Mouse (Mus musculus) limb, embryonic 11.5 days (tissue): ENCODE data around the gene Mapk8ip2. TPM values are rescaled to one million over a fixed set of nuclear protein-coding genes. Genes with fewer than 3 reads are reported as not detected.
"Not testable (repeated sequence)": the region's sequence is repeated elsewhere in the genome, so short reads cannot be mapped to it uniquely, and the experiment has no call there.

ENCODE experiments used
- ATAC-seq: fragments of 200-750 bp; cut with Nextera tagmentation; 2 replicates; pipeline ENCODE4 v1.8.0; 2017; ENCODE audit warnings: low read depth; ENCODE audit not compliant: insufficient number of reproducible peaks, low FRiP score, low TSS enrichment
- DNase-seq: peaks from one replicate; pipeline ENCODE4 v3.0.0-alpha.2; 2015; ENCODE audit warnings: low spot score
- H3K27ac ChIP-seq: fragments of 300-500 bp; sonication (generic); replicated peaks from 2 replicates; pipeline ENCODE4 v1.5.1; 2014; ENCODE audit warnings: low read depth, mild to moderate bottlenecking, low read length
- H3K27me3 ChIP-seq: fragments of 300-500 bp; sonication (generic); 2 replicates; pipeline ENCODE4 v1.6.1; 2014; ENCODE audit warnings: mild to moderate bottlenecking, low read length, mixed read lengths; ENCODE audit not compliant: control insufficient read depth, insufficient read depth
- H3K36me3 ChIP-seq: fragments of 300-500 bp; sonication (generic); 2 replicates; pipeline ENCODE4 v1.6.1; 2014; ENCODE audit warnings: mild to moderate bottlenecking, low read length, moderate library complexity, mixed read lengths; ENCODE audit not compliant: control insufficient read depth, insufficient read depth
- H3K4me1 ChIP-seq: fragments of 300-500 bp; sonication (generic); 2 replicates; pipeline ENCODE4 v1.6.1; 2014; ENCODE audit warnings: low read length, mixed read lengths; ENCODE audit not compliant: control insufficient read depth, insufficient read depth
- H3K4me2 ChIP-seq: fragments of 300-500 bp; sonication (generic); 2 replicates; pipeline ENCODE4 v1.6.1; 2014; ENCODE audit warnings: low read depth, mild to moderate bottlenecking, moderate library complexity; ENCODE audit not compliant: severe bottlenecking
- H3K4me3 ChIP-seq: fragments of 300-500 bp; sonication (generic); 2 replicates; pipeline ENCODE4 v1.5.1; 2014; ENCODE audit warnings: low read depth, low read length
- H3K9ac ChIP-seq: fragments of 300-500 bp; sonication (generic); 2 replicates; pipeline ENCODE4 v1.6.1; 2014; ENCODE audit warnings: mild to moderate bottlenecking, low read length
- H3K9me3 ChIP-seq: fragments of 300-500 bp; sonication (generic); 2 replicates; pipeline ENCODE4 v1.6.1; 2016; ENCODE audit warnings: low read length; ENCODE audit not compliant: control insufficient read depth
- WGBS: fragments of 180-500 bp; shearing (Covaris S2); extraction: QIAGEN DNeasy Blood & Tissue Kit; methylation state at CpG from one replicate; pipeline ENCODE4 v1.1.7; 2014; 5-methylcytosine and 5-hydroxymethylcytosine counted together
- polyA plus RNA-seq: library from polyadenylated mRNA; unstranded; fragments of >200 nt; fragmentation: Nextera tagmentation; extraction: Ambion mirVana; gene quantifications from 2 replicates; pipeline ENCODE4 v1.2.1, GENCODE M21; 2014

Gene Mapk8ip2
- polyA plus RNA-seq, 1 experiment from 2014 or later = 1.3 TPM

- Histone ChIP-seq H3K4me1 (peaks cover 9% of the 10 kb centered on the region), H3K4me2 (no peak overlapping the region), H3K9ac (no peak overlapping the region), H3K4me3 (no peak overlapping the region), H3K9me3 (no peaks in the 10 kb centered on the region), H3K36me3 (peaks cover 2% of the 10 kb centered on the region; the same call in 1 of the 2 replicates), H3K27ac (no peak overlapping the region), H3K27me3 (no peaks in the 10 kb centered on the region)
- 88% methylated on average over 10 of the region's 10 CpGs for WGBS
- ATAC-seq (no peak), DNase-seq (no peak)
Measured at GRCm38 (mm10) chr15:89426716-89427115, 27.0 kb upstream of the Mapk8ip2 start.

- WGBS = 83% methylated on average over 19 of the region's 19 CpGs
- DNase-seq (no peak), ATAC-seq (no peak)
- peak overlapping the region; percentile 53 for H3K4me3 ChIP-seq
- H3K9me3 ChIP-seq = no peaks in the 10 kb centered on the region
- H3K4me2 ChIP-seq = peak overlapping the region; percentile 91
- no peak overlapping the region for H3K9ac ChIP-seq
- H3K27ac ChIP-seq = no peak overlapping the region
- H3K27me3 ChIP-seq = no peaks in the 10 kb centered on the region
- peaks cover 9% of the 10 kb centered on the region for H3K4me1 ChIP-seq
- peaks cover 2% of the 10 kb centered on the region; the same call in 1 of the 2 replicates for H3K36me3 ChIP-seq
Measured at GRCm38 (mm10) chr15:89428136-89428790, 25.4 kb upstream of the Mapk8ip2 start.

DNA sequence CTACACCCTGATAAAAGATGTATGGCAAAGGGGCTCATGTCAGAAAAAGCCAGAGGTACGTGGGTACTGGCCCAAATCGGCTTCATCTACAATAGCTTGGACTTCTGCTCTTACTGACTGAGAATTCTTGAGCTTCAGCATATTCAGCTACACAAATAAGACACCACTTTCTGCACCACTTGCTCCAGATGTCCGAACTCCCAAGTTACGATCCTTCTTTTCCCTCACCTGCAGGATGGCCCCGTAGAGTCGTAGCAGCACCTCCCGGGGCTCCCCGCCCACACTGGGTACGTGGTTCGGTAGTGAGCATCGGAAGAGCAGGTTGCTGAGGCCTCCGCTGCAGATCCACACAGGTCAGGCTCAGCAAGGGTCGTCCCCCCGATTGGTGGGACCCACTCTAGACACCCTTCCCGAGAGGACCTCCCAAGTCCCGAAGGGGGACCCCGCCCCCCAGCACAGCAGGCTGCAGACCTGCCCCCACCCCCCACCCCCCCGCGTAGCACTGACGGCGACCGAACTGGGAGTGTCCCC lies 24.8 kb upstream of the Mapk8ip2 start:
- Histone ChIP-seq H3K9me3 (no peaks in the 10 kb centered on the region), H3K36me3 (peaks cover 2% of the 10 kb centered on the region; the same call in 1 of the 2 replicates), H3K4me3 (peak overlapping the region; percentile 53), H3K9ac (peak overlapping the region; percentile 54), H3K27me3 (no peaks in the 10 kb centered on the region), H3K27ac (no peak overlapping the region), H3K4me2 (peak overlapping the region; percentile 91), H3K4me1 (peaks cover 9% of the 10 kb centered on the region)
- ATAC-seq = peak; percentile 44; the same call in 1 of the 2 replicates
- 5% methylated on average over 22 of the region's 22 CpGs for WGBS
- no peak for DNase-seq

- H3K4me2 ChIP-seq = peak within 1 kb of the TSS; percentile 91
- 1% methylated on average over 63 of the region's 70 CpGs for WGBS
- DNase-seq = peak; percentile 90
- peak within 1 kb of the TSS; percentile 54 for H3K9ac ChIP-seq
- no peaks in the 10 kb centered on the region for H3K9me3 ChIP-seq
- H3K27ac ChIP-seq = peak within 1 kb of the TSS; percentile 80
- no peaks in the 10 kb centered on the region for H3K27me3 ChIP-seq
- peak within 1 kb of the TSS; percentile 53 for H3K4me3 ChIP-seq
- H3K4me1 ChIP-seq = peaks cover 9% of the 10 kb centered on the region
- ATAC-seq = peak; percentile 91
- peaks cover 2% of the 10 kb centered on the region; the same call in 1 of the 2 replicates for H3K36me3 ChIP-seq
Measured at GRCm38 (mm10) chr15:89429352-89430221, 24.1 kb upstream of the Mapk8ip2 start, which contains the start of the genes C730034F03Rik, Gm44502 and Chkb. TSS of gene C730034F03Rik (plus strand) at chr15:89429589. TSS of gene Gm44502 (minus strand) at chr15:89429696. TSS of gene Chkb (minus strand) at chr15:89429908.

DNA sequence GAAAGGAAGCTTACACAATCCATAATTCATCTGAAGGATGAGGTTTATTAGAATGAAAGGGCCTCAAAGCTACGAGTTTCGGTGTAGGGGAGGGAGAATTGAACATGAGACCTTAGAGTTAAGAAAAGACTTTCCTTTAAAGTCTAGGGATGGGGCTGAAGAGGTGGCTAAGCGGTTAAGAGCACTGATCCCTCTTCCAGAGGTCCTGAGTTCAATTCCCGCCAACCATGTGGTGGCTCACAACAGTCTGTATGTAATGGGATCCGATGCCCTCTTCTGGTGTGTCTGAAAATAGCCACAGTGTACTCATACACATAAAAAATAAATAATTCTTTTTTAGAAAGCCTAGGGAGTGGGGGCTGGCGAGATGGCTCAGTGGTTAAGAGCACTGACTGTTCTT lies 23.4 kb upstream of the Mapk8ip2 start:
- peaks cover 2% of the 10 kb centered on the region; the same call in 1 of the 2 replicates for H3K36me3 ChIP-seq
- WGBS = 54% methylated on average over 6 of the region's 6 CpGs
- peak overlapping the region; percentile 91 for H3K4me2 ChIP-seq
- DNase-seq (no peak), ATAC-seq (no peak)
- H3K4me1 ChIP-seq = peaks cover 9% of the 10 kb centered on the region
- peak overlapping the region; percentile 53 for H3K4me3 ChIP-seq
- no peaks in the 10 kb centered on the region for H3K9me3 ChIP-seq
- H3K9ac ChIP-seq = 0 out of 2 replicates have a peak overlapping the region, but pooled peaks have one; percentile 54
- H3K27me3 ChIP-seq = no peaks in the 10 kb centered on the region
- H3K27ac ChIP-seq = no peak overlapping the region

DNA sequence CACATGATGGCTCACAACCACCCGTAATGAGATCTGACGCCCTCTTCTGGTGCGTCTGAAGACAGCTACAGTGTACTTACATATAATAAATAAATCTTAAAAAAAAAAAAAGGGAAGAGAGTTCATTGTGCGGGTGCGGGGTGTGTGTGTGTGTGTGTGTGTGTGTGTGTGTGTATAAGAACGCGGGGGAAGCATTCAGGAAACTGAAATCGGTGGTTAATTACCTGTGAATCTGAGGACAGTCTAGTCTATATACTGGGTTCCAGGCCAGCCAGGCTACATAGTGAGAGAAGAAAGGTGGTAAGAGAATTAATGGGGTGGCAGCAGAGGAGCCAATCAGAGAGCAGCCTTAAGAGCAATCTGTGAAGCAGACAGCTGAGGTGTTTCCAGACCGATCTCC lies 22.9 kb upstream of the Mapk8ip2 start:
- H3K9me3 ChIP-seq, DNase-seq, ATAC-seq, H3K27ac ChIP-seq, H3K36me3 ChIP-seq, H3K4me3 ChIP-seq, H3K27me3 ChIP-seq, H3K4me2 ChIP-seq, H3K4me1 ChIP-seq, H3K9ac ChIP-seq: not testable (repeated sequence)
- 80% methylated on average over 7 of the region's 9 CpGs for WGBS

DNA sequence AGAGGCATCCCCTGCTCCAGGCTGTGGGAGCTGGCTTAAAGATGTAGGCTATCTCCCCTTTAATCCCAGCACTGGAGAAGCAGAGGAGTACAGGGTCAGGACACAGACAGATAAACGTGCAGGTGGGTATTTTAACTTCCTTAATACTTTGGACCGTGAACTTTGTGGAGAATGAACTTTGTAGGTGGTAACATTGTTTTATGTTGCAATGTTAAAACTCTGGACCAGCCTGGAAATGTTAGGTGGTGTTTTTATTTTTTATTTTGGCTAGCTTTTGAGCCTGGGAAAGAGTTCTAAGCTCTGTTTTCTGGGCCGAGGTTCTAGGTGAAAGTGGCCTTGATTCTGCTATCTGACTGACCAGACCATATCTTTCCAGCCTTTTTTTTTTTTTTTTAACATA lies 22.4 kb upstream of the Mapk8ip2 start:
- 0 out of 2 replicates have a peak, but pooled peaks cover 2% of the 10 kb centered on the region for H3K4me1 ChIP-seq
- no peak overlapping the region for H3K4me3 ChIP-seq
- H3K36me3 ChIP-seq = peaks cover 2% of the 10 kb centered on the region; the same call in 1 of the 2 replicates
- no peak overlapping the region for H3K4me2 ChIP-seq
- no peak overlapping the region for H3K9ac ChIP-seq
- no peak for DNase-seq
- H3K9me3 ChIP-seq = no peaks in the 10 kb centered on the region
- no peaks in the 10 kb centered on the region for H3K27me3 ChIP-seq
- 89% methylated on average over 3 of the region's 3 CpGs for WGBS
- ATAC-seq = no peak
- no peak overlapping the region for H3K27ac ChIP-seq

DNA sequence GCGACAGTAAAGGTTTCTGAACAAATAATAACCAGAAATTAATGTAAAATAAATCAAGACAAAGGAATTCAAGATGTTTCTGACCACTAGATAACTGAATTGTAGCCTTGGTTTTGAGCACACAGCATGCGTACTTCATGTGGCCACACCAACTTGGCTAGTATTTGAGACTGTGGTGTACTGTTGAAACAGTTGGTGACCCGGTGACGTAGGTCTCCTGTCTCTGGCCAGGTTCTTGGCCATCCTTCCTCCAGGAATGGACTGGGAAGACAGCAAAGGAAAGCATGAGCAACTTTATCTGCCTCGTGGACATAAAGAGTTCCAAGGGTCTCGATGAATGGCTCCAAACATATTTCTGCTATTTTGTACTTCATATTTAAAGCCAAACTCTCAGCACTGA lies 21.9 kb upstream of the Mapk8ip2 start:
- ATAC-seq = no peak
- DNase-seq = no peak
- Histone ChIP-seq H3K4me2 (no peak overlapping the region), H3K27ac (no peak overlapping the region), H3K4me1 (no peaks in the 10 kb centered on the region), H3K36me3 (no peaks in the 10 kb centered on the region; the same call in 1 of the 2 replicates), H3K4me3 (no peak overlapping the region), H3K9me3 (no peaks in the 10 kb centered on the region), H3K27me3 (no peaks in the 10 kb centered on the region), H3K9ac (no peak overlapping the region)
- 93% methylated on average over 6 of the region's 6 CpGs for WGBS
